ENCODE assay signal across 8 mouse cellular contexts in the genomic region with DNA sequence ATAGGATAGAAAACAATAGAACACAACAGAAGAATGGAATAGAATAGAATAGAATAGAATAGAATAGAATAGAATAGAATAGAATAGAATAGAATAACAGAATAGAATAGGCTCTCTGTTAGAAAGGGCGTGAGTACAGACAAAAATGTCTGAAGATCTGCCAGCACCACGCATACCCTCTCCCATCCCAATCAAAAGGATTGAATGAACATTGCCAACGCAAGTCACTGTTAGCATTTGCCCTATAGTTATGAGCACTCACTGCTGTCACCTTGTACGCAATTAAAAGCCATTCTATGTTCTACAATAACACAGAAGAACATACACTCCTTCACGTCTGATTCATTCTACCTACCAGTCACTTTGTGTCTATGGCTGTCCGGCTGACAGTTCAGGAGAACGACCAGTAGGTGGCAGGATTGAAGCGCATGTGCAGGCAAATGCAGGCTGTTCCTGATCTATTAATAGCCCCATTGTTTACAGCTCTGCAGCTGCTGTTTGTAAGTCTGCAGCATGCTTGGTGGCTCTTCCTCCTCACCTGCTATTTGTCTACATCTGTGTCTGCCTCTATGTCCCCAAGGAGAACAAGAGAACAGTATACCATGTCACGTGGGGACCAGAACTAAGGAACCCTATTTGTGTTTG. TPM values are rescaled to one million over a fixed set of nuclear protein-coding genes. Genes with fewer than 3 reads are reported as not detected.
DNase-seq lines count a peak whose midpoint lies in the region; ATAC-seq and TF ChIP-seq lines count a peak whose summit lies in the region.

No protein-coding gene starts in this region.

- no peak overlapping the region for H3K9ac ChIP-seq in midbrain, embryonic 14.5 days (replicated peaks; ENCODE audit: low read length)

- no peak overlapping the region for H3K4me2 ChIP-seq in midbrain, embryonic 14.5 days (ENCODE audit: low read length)

- TF ChIP-seq POLR2A in spleen, adult 2 months (IDR thresholded peaks at IDR 0.05; ENCODE audit: low read depth, low read length), result no peak

- peak overlapping the region; percentile 69; the same call in 1 of the 2 replicates for H3K27ac ChIP-seq in embryonic facial prominence, embryonic 10.5 days (replicated peaks)
- peak overlapping the region; percentile 74 for H3K27ac ChIP-seq in limb, embryonic 10.5 days
- H3K27ac ChIP-seq in midbrain, embryonic 14.5 days (replicated peaks; ENCODE audit: low read depth, low read length), result 0 out of 2 replicates have a peak overlapping the region, but pooled peaks have one; percentile 37
- no peak overlapping the region for H3K27ac ChIP-seq in spleen, adult 2 months (ENCODE audit: insufficient read depth, low read length)

- 24% methylated on average over 9 of the region's 9 CpGs for WGBS in embryonic facial prominence, embryonic 10.5 days
- 25% methylated on average over 9 of the region's 9 CpGs for WGBS in limb, embryonic 10.5 days
- 21% methylated on average over 9 of the region's 9 CpGs for WGBS in midbrain, embryonic 14.5 days
- 28% methylated on average over 9 of the region's 9 CpGs for WGBS in spleen, adult 2 months

- no peak overlapping the region for H3K4me3 ChIP-seq in embryonic facial prominence, embryonic 10.5 days
- H3K4me3 ChIP-seq in limb, embryonic 10.5 days, result no peak overlapping the region
- H3K4me3 ChIP-seq in midbrain, embryonic 14.5 days (replicated peaks; ENCODE audit: low read depth, low read length), result no peak overlapping the region
- no peak overlapping the region for H3K4me3 ChIP-seq in spleen, adult 2 months (ENCODE audit: extremely low read depth, insufficient read depth, insufficient read length)

- ATAC-seq in midbrain, embryonic 14.5 days (ENCODE audit: low FRiP score, low TSS enrichment), result peak; percentile 80

- peak; percentile 80; the same call in 1 of the 2 replicates for TF ChIP-seq CTCF in spleen, adult 2 months (IDR thresholded peaks at IDR 0.05; ENCODE audit: extremely low read depth, insufficient read depth, insufficient read length, insufficient replicate concordance)

- H3K36me3 ChIP-seq in embryonic facial prominence, embryonic 10.5 days (replicated peaks), result no peaks in the 10 kb centered on the region
- H3K36me3 ChIP-seq in limb, embryonic 10.5 days, result no peaks in the 10 kb centered on the region
- H3K36me3 ChIP-seq in midbrain, embryonic 14.5 days (ENCODE audit: control insufficient read depth, insufficient read depth, low read length), result no peaks in the 10 kb centered on the region
- H3K36me3 ChIP-seq in spleen, adult 2 months (ENCODE audit: control insufficient read depth, insufficient read depth, low read length), result no peaks in the 10 kb centered on the region

- no peaks in the 10 kb centered on the region for H3K27me3 ChIP-seq in embryonic facial prominence, embryonic 10.5 days (replicated peaks; ENCODE audit: low read depth, poor library complexity, severe bottlenecking)
- H3K27me3 ChIP-seq in limb, embryonic 10.5 days (ENCODE audit: low read depth, poor library complexity, severe bottlenecking), result no peaks in the 10 kb centered on the region; the same call in 1 of the 2 replicates
- H3K27me3 ChIP-seq in midbrain, embryonic 14.5 days (ENCODE audit: control insufficient read depth, insufficient read depth, low read length), result no peaks in the 10 kb centered on the region
- no peaks in the 10 kb centered on the region for H3K27me3 ChIP-seq in spleen, adult 2 months (ENCODE audit: control insufficient read depth, insufficient read depth, low read length)

- H3K9me3 ChIP-seq in embryonic facial prominence, embryonic 10.5 days, result no peaks in the 10 kb centered on the region
- no peaks in the 10 kb centered on the region for H3K9me3 ChIP-seq in limb, embryonic 10.5 days (replicated peaks)
- no peaks in the 10 kb centered on the region for H3K9me3 ChIP-seq in midbrain, embryonic 14.5 days (ENCODE audit: control insufficient read depth, low read length)

- DNase-seq in 3134 (ENCODE audit: extremely low read depth, insufficient read length, low spot score), result peak; percentile 22
- peak; percentile 73 for DNase-seq in adrenal gland, adult 2 months
- DNase-seq in embryonic facial prominence, embryonic 10.5 days (ENCODE audit: low spot score), result peak; percentile 80
- peak; percentile 95 for DNase-seq in heart, adult 11 months
- peak; percentile 77 for DNase-seq in kidney, adult 18-20 months
- peak; percentile 79 for DNase-seq in limb, embryonic 10.5 days (ENCODE audit: low spot score)
- DNase-seq in midbrain, embryonic 14.5 days, result peak; percentile 89
- DNase-seq in spleen, adult 2 months (ENCODE audit: low read depth in 1 of 2, low spot score in 2 of 2), result peak; percentile 28 to 67

- H3K4me1 ChIP-seq in embryonic facial prominence, embryonic 10.5 days, result 0 out of 2 replicates have a peak, but pooled peaks cover 3% of the 10 kb centered on the region
- no peaks in the 10 kb centered on the region; the same call in 1 of the 2 replicates for H3K4me1 ChIP-seq in limb, embryonic 10.5 days
- H3K4me1 ChIP-seq in midbrain, embryonic 14.5 days (ENCODE audit: control insufficient read depth, insufficient read depth, low read length), result no peaks in the 10 kb centered on the region
- no peaks in the 10 kb centered on the region; the same call in 1 of the 2 replicates for H3K4me1 ChIP-seq in spleen, adult 2 months (ENCODE audit: control insufficient read depth, insufficient read depth, insufficient read length)

RNA-seq across cellular contexts. Expression of gene Traf6, which starts 13.0 kb away (rescaled TPM):
- 10 to 100 TPM; 16.5 to 23.1 TPM for total RNA-seq in adrenal gland, adult 2 months (2021)
- 5.2 and 6.5 TPM in 2 replicates for polyA plus RNA-seq in adrenal gland, adult 2 months (2012; rRNA removed)
- polyA plus RNA-seq in embryonic facial prominence, embryonic 10.5 days (2016; fragmentation: Nextera tagmentation; extraction: Ambion mirVana), result 16.1 and 16.5 TPM in 2 replicates
- polyA plus RNA-seq in limb, embryonic 10.5 days (2016; fragmentation: Nextera tagmentation; extraction: Ambion mirVana), result 14.6 and 16.1 TPM in 2 replicates
- polyA plus RNA-seq in midbrain, embryonic 14.5 days (2014; fragmentation: Nextera tagmentation; extraction: Ambion mirVana), result 6.6 and 11.5 TPM in 2 replicates
- 8.6 and 9.9 TPM in 2 replicates for polyA plus RNA-seq in spleen, adult 2 months (2012; rRNA removed)

RNA-seq across cellular contexts. Expression of gene B230118H07Rik, which starts 15.8 kb away (rescaled TPM):
- 10 to 100 TPM; 18.8 to 34.2 TPM for total RNA-seq in adrenal gland, adult 2 months (2021)
- polyA plus RNA-seq in adrenal gland, adult 2 months (2012; rRNA removed), result 0.19 and 0.34 TPM in 2 replicates
- 47.2 and 52.1 TPM in 2 replicates for polyA plus RNA-seq in embryonic facial prominence, embryonic 10.5 days (2016; fragmentation: Nextera tagmentation; extraction: Ambion mirVana)
- 46.8 and 54.4 TPM in 2 replicates for polyA plus RNA-seq in limb, embryonic 10.5 days (2016; fragmentation: Nextera tagmentation; extraction: Ambion mirVana)
- 46.0 and 49.4 TPM in 2 replicates for polyA plus RNA-seq in midbrain, embryonic 14.5 days (2014; fragmentation: Nextera tagmentation; extraction: Ambion mirVana)
- polyA plus RNA-seq in spleen, adult 2 months (2012; rRNA removed), result 0.54 and 0.62 TPM in 2 replicates

RNA-seq across cellular contexts. Expression of gene Rag1, which starts 15.9 kb away (rescaled TPM):
- total RNA-seq in adrenal gland, adult 2 months (2021), result under 1 TPM in 1 of 2 experiments, not detected in 1; 0.06 TPM
- not detected in 2 replicates for polyA plus RNA-seq in adrenal gland, adult 2 months (2012; rRNA removed)
- polyA plus RNA-seq in embryonic facial prominence, embryonic 10.5 days (2016; fragmentation: Nextera tagmentation; extraction: Ambion mirVana), result 0.10 and 0.11 TPM in 2 replicates
- 0.08 and 0.58 TPM in 2 replicates for polyA plus RNA-seq in limb, embryonic 10.5 days (2016; fragmentation: Nextera tagmentation; extraction: Ambion mirVana)
- 0.19 and 0.20 TPM in 2 replicates for polyA plus RNA-seq in midbrain, embryonic 14.5 days (2014; fragmentation: Nextera tagmentation; extraction: Ambion mirVana)
- 0.06 and 0.12 TPM in 2 replicates for polyA plus RNA-seq in spleen, adult 2 months (2012; rRNA removed)

RNA-seq across cellular contexts. Expression of gene Rag2, which starts 40.7 kb away (rescaled TPM):
- not detected for total RNA-seq in adrenal gland, adult 2 months (2021)
- polyA plus RNA-seq in adrenal gland, adult 2 months (2012; rRNA removed), result not detected in 2 replicates
- polyA plus RNA-seq in embryonic facial prominence, embryonic 10.5 days (2016; fragmentation: Nextera tagmentation; extraction: Ambion mirVana), result not detected in 2 replicates
- polyA plus RNA-seq in limb, embryonic 10.5 days (2016; fragmentation: Nextera tagmentation; extraction: Ambion mirVana), result not detected in 2 replicates
- polyA plus RNA-seq in midbrain, embryonic 14.5 days (2014; fragmentation: Nextera tagmentation; extraction: Ambion mirVana), result not detected in 2 replicates
- not detected in 2 replicates for polyA plus RNA-seq in spleen, adult 2 months (2012; rRNA removed)

Comparison
In these comparisons a context has a peak if more than half of its experiments do, and no peak if none do; other contexts are left out.
1. DNase-seq: peak in every context shown above with its lines; median percentile 95 in heart, adult 11 months; 89 in midbrain, embryonic 14.5 days; 80 in embryonic facial prominence, embryonic 10.5 days; 79 in limb, embryonic 10.5 days; 77 in kidney, adult 18-20 months; 73 in adrenal gland, adult 2 months; 48 in spleen, adult 2 months; 22 in 3134.
2. RNA of gene B230118H07Rik, which starts 15.8 kb away (polyA plus RNA-seq): 46.8 to 54.4 TPM in limb, embryonic 10.5 days, 46.0 to 49.4 TPM in midbrain, embryonic 14.5 days and 47.2 to 52.1 TPM in embryonic facial prominence, embryonic 10.5 days; 0.54 to 0.62 TPM in spleen, adult 2 months and 0.19 to 0.34 TPM in adrenal gland, adult 2 months; every median in the first group is over 10 times any median in the second.